Mouse (Mus musculus) cerebellum, adult 9-11 months (tissue): ENCODE data around the gene Ttc21a.

Experiments used
- DNase-seq: peaks from one replicate; pipeline ENCODE4 v3.0.0; 2022

Ttc21a gene

GRCm38 (mm10) chr9:119976704-119977556, 39.5 kb downstream of the Ttc21a start:
- DNase-seq, result no peak

- DNase-seq, result peak; percentile 51
Measured at GRCm38 (mm10) chr9:119977557-119978060, 40.2 kb downstream of the Ttc21a start.

GRCm38 (mm10) chr9:119978151-119978810, 40.9 kb downstream of the Ttc21a start:
- DNase-seq, result peak; percentile 38

- peak; percentile 65 for DNase-seq
Measured at GRCm38 (mm10) chr9:119978811-119979441, 41.5 kb downstream of the Ttc21a start.

- peak; percentile 55 for DNase-seq
Measured at GRCm38 (mm10) chr9:119979749-119980148, 42.3 kb downstream of the Ttc21a start.

DNA sequence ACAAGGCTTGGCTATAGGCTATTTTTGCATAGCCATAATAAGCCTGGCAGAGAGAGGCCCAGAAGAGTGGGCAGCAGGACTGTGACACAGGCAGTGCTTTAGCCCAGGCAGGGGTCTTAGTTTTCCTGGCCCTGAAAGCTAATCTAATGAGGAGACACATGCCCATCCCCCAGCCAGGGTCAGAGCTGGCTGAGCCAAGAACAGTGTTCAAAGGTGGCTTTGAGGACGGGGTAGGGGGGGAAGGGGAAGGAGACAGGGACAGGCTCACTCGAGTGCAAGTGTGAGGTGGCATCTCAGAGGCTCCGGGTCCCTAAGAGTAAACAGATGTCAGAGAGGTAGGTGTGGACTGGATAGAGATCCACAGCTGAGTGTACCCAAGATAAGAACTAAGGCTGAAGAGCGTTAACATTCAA, 43.4 kb downstream of the Ttc21a start:
- DNase-seq, result peak; percentile 49

GRCm38 (mm10) chr9:119981183-119982179, 44.1 kb downstream of the Ttc21a start:
- peak; percentile 68 for DNase-seq

GRCm38 (mm10) chr9:119982241-119982811, 44.9 kb downstream of the Ttc21a start:
- peak; percentile 76 for DNase-seq

DNA sequence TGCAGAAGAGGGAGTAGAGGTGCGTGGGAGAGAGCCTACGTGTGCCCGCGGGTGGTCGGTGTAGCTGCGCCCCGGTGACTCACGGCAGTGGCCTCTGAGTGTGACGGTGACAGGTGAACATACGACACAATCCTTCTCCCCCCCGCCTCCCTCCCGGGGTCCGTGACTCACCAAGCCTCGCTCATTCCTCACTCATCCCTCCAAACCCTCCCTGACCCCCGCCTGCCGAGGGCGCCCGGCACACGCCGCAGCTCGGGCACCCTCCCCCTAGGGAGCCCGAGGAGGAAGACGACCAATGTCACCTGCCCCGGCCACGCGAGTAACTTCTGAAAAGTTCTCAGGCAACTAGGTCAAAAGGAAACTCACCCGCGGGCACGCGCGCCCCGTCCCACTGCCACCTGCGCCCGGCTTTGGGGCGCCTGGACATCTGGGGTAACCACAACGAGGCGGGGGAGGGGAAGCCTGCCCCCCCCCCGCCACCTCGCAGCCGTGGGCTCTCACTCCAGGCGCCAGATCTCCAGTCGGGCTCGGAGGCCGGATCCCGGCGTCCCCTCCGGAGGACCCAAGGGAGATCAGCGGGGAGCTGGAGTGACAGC, 45.6 kb downstream of the Ttc21a start:
- DNase-seq, result peak; percentile 71

DNA sequence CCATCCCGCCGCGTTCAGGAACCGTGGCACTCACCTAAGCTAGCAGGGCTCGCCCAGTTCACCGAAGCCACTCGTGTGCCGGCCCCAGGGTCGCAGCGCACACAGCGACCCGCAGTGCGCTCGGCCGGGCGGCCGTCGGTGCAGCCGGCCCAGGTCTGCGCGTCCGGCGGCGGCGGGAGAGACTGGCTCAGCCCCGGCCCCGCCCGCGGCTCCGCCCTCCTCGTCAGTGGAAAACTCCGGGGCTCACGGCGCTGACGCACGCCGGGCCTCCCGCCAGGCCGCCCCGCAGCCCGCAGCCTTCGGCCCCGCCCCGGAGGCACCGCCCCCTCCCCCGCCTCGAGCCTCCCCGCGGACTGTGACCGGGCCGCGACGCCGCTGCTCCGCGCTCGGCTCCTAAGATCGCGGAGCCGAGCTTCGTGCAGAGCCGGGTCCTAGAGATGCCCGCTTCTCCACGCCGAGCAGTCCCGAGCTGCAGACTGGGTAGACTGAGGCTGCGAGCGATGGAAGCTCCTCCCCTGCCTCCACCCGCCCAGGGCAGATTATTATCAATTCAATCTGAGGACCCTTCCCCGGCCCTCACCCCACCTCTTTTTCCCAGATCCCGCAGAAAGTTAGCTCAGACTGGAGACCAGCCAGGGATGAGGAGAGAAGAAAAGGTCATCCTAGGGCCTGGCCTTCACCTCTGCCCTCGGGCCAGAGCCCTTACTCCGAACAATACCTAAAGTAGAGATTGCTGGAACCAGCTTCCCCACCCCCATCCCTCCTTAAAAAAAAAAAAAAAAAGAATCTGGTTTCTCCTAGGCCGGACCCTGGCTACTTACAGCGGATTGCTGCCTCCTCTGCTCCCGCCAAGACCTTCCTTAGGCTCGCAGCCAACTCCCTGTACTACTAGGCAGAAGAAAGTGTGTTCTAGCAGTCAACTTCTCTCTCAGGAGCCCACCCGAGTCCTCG, 46.5 kb downstream of the Ttc21a start:
- DNase-seq, result peak; percentile 86

DNA sequence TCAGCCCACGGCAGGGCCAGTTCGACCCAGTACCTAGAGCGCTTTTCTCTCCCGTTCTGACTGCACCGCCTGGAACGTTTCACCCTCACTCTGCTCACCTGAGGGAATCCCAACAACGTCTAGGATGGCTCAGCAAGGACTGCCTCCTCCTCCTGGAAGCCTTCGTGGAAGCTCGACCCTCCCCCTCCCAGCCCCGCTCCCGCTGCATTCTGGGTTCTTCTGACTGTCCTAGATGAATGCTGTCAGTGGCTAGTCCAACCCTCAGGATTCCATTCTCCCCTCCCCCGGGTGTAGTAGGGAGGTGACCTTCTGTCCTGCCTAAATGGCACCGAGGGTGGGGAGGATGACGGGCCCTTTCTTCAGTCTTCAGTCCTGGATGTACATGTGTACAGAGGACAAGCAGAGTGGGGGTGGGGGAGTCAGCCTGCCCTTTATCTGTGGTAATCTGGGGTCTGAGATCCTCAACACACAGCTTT, 47.2 kb downstream of the Ttc21a start, which contains the start of gene Csrnp1:
Csrnp1 (minus strand) TSS at position 123 of the 476 bp plus-strand sequence.
- peak; percentile 71 for DNase-seq

DNA sequence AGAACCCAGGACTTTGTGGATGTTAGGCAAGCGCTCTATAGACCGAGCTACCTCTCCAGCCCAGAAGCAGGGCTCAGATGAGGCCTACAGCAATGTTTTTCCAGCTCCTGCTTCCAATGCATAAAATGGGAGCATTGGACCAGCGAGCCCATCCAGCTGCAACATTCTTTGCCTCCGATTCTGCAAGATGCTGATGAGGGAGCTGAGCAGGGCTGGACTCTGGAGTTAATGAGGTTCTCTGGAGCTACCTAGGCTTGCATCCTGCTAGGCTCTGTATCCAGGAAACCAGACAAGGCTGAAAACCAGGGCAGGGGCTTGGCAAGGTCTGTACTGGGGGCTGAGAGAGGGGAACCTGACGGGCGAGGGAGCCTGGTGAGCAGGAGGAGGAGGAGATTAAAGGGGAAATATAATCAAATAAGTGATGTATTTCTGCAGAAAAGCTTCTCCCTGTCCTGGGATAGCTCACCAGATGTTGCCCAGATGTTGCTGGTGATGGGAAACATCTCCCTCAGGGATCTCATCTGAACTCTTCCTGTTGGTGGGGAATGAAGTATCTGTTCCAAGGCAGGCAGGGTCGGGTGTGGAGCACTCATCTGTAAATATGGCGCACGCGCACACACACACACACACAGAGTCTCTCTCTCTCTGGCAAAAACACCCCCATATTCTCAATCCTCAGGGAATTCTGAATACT, 48.6 kb downstream of the Ttc21a start:
- no peak for DNase-seq

DNA sequence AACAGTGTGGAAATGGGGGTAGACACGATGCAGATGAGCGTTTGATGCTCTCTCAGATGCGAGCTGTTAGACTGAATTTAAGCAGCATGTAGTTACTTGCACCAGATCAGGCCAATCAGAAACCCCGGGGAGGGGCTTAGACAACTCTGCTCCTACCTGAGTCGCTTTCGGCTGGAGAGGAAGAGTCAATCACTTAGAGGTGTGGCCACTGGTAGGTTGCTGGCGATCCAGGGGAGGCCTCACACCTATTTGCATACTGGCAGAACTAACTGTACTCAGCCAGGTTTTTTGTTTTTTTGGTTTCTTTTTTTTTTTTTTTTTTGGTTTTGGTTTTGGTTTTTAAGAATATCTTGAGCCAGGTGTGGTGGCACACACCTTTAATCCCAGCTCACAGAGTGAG, 50.9 kb downstream of the Ttc21a start:
- DNase-seq, result no peak

- no peak for DNase-seq
Measured at GRCm38 (mm10) chr9:119991310-119991709, 53.9 kb downstream of the Ttc21a start.

DNA sequence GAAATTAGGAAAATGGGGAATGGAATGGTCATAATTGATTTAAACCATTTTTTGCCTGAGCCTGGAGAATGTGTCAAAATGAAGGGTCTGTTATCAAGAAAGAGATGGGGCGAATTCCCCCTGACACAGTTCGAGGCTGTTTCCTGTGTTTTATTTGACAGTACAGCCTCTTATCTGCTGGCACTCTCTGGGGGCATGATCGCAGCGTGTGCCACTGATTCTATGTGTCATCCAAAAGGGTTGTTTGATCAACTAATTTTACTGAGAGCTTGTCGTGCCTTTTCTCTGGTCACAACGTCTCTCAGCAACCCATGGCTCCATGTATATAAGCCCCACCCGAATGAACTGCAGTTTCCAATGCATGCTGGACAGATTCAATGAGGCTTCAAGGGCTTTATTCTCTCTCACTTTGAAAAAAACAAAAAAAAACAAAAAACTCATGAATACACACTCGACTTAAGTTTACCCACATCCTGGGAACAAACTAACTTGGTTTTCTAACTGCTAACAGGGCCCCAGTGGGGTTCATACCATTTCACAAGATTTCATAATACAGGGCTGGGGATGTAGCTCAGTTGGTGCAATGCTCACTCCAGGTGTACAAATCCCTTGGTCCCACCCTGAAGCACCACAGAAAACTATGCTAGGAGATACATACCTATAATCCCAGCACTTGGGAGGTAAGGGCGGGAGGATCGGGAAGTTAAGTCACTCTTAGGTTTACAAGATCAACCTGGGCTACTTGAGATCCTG, 55.9 kb downstream of the Ttc21a start:
- DNase-seq, result no peak

- DNase-seq, result no peak
Measured at GRCm38 (mm10) chr9:119994207-119994606, 56.8 kb downstream of the Ttc21a start.

- DNase-seq, result no peak
Measured at GRCm38 (mm10) chr9:119996080-119996479, 58.7 kb downstream of the Ttc21a start.

DNA sequence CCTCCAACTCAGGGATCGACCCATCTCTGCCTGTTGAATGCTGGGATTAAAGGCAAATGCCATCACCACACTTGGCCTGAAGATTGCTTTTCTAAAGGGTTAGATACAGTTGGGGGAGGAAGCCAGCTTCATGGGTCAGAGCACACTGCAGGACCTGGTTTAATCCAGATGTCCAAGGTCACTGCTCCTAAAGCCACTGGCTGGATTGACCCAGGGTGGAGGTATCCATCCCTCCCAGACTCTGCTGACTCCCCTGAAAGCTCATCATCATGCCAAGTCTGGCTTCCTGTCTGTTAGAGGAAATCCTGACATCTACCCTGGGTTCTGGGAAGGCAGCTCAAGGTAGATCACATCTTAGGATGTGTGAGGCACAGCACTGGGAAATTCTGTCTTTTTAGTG, 61.4 kb downstream of the Ttc21a start:
- no peak for DNase-seq

DNA sequence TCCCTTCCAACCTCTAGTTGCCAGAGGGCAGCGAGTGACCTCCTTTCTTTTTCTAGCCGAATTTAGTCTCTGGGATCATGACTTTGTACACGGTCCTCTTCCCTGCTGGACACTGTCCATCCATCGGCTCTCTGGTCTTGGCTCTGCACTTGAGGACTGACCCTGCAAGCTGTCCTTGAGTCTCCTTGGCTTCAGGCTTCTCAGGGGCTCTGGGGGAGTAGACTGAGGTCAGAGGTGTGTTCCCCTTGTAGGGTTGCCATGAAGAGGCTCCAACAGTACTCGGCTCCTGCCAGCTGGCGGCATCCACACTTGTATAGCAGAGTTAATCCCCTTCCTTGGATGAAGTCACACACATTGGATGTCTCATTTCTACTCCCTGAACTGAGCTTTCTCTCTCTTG, 62.2 kb downstream of the Ttc21a start:
- DNase-seq, result no peak
